Mouse (Mus musculus) stomach, postnatal 0 days (tissue): ENCODE measurements around the gene Zfc3h1. TPM values are rescaled to one million over a fixed set of nuclear protein-coding genes. Genes with fewer than 3 reads are reported as not detected.
A peak's percentile ranks its signal among the peaks of the same experiment; 100 is the strongest.

Experiments
- ATAC-seq: fragments of 200-750 bp; cut with Nextera tagmentation; 2 replicates; pipeline ENCODE4 v1.8.0; 2017; ENCODE audit not compliant: low FRiP score, low TSS enrichment
- DNase-seq: peaks from one replicate; pipeline ENCODE4 v3.0.0-alpha.2; 2016; ENCODE audit warnings: low spot score
- H3K27ac ChIP-seq: fragments of 300-500 bp; sonication (generic); replicated peaks from 2 replicates; pipeline ENCODE4 v1.5.1; 2014; ENCODE audit warnings: mild to moderate bottlenecking, control low read depth
- H3K27me3 ChIP-seq: fragments of 300-500 bp; sonication (generic); 2 replicates; pipeline ENCODE4 v1.6.1; 2014; ENCODE audit warnings: low read length; ENCODE audit not compliant: control insufficient read depth, insufficient read depth
- H3K36me3 ChIP-seq: fragments of 300-500 bp; sonication (generic); 2 replicates; pipeline ENCODE4 v1.6.1; 2014; ENCODE audit warnings: low read length, mixed read lengths; ENCODE audit not compliant: control insufficient read depth, insufficient read depth
- H3K4me1 ChIP-seq: fragments of 300-500 bp; sonication (generic); replicated peaks from 2 replicates; pipeline ENCODE4 v1.6.1; 2014; ENCODE audit warnings: antibody characterized with exemption; ENCODE audit not compliant: control insufficient read depth, insufficient read depth
- H3K4me2 ChIP-seq: fragments of 300-500 bp; sonication (generic); replicated peaks from 2 replicates; pipeline ENCODE4 v1.6.1; 2014; ENCODE audit warnings: low read depth, mild to moderate bottlenecking, control low read depth, moderate library complexity
- H3K4me3 ChIP-seq: fragments of 300-500 bp; sonication (generic); 2 replicates; pipeline ENCODE4 v1.5.1; 2014; ENCODE audit warnings: low read depth, low read length, control low read depth
- H3K9ac ChIP-seq: fragments of 300-500 bp; sonication (generic); 2 replicates; pipeline ENCODE4 v1.6.1; 2014; ENCODE audit warnings: mild to moderate bottlenecking, low read length, control low read depth, mixed read lengths
- H3K9me3 ChIP-seq: fragments of 300-500 bp; sonication (generic); 2 replicates; pipeline ENCODE4 v1.6.1; 2016; ENCODE audit warnings: low read length; ENCODE audit not compliant: control insufficient read depth
- CTCF ChIP-seq: IDR thresholded peaks from 2 replicates; pipeline ENCODE4 v1.5.1; 2016; ENCODE audit warnings: antibody characterized with exemption, low read depth, mild to moderate bottlenecking, moderate library complexity
- EP300 ChIP-seq: optimal IDR thresholded peaks from 2 replicates; pipeline ENCODE3; 2016; ENCODE audit warnings: antibody characterized with exemption
- WGBS: fragments of 180-500 bp; shearing (Covaris S2); extraction: QIAGEN DNeasy Blood & Tissue Kit; methylation state at CpG from one replicate; pipeline ENCODE4 v1.1.7; 2014; 5-methylcytosine and 5-hydroxymethylcytosine counted together
- polyA plus RNA-seq: library from polyadenylated mRNA; unstranded; fragments of >200 nt; fragmentation: Nextera tagmentation; extraction: Ambion mirVana; gene quantifications from 2 replicates; pipeline ENCODE4 v1.2.1, GENCODE M21; 2015

Zfc3h1 gene
- polyA plus RNA-seq, 1 experiment from 2014 or later = 6.7 TPM

DNA sequence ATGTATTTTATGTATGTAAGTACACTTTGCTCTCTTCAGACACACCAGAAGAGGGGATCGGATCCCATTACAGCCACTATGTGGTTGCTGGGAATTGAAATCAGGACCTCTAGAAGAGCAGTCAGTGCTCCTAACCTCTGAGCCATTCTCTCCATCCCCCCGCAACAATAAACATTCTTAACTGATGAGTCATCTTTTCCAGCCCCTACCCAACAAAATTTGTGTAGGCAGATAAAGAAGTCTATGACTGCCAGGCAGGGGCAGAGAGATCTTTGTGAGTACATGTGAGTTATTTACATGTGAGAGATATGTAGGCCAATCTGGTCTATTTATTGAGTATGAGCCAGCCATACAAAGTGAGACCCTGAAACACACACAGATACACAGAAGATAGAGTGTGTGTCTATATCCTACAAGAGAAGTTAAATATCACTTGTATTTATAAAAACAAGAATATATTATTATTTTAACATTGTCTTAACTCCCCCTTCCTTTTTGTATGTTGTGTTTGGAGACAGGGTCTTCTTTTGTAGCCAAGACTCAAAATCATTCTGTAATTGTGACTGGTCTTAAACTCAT lies 3.2 kb upstream of the Zfc3h1 start:
- no peaks in the 10 kb centered on the region for H3K9me3 ChIP-seq
- DNase-seq = no peak
- WGBS = 77% methylated on average over 2 of the region's 2 CpGs
- H3K9ac ChIP-seq = no peak overlapping the region
- no peaks in the 10 kb centered on the region for H3K27me3 ChIP-seq
- H3K4me3 ChIP-seq = no peak overlapping the region
- ATAC-seq = no peak
- H3K27ac ChIP-seq = no peak overlapping the region
- H3K4me2 ChIP-seq = no peak overlapping the region
- H3K4me1 ChIP-seq = peaks cover 3% of the 10 kb centered on the region; the same call in 1 of the 2 replicates
- no peaks in the 10 kb centered on the region for H3K36me3 ChIP-seq
- TF ChIP-seq CTCF (no peak), EP300 (no peak)

DNA sequence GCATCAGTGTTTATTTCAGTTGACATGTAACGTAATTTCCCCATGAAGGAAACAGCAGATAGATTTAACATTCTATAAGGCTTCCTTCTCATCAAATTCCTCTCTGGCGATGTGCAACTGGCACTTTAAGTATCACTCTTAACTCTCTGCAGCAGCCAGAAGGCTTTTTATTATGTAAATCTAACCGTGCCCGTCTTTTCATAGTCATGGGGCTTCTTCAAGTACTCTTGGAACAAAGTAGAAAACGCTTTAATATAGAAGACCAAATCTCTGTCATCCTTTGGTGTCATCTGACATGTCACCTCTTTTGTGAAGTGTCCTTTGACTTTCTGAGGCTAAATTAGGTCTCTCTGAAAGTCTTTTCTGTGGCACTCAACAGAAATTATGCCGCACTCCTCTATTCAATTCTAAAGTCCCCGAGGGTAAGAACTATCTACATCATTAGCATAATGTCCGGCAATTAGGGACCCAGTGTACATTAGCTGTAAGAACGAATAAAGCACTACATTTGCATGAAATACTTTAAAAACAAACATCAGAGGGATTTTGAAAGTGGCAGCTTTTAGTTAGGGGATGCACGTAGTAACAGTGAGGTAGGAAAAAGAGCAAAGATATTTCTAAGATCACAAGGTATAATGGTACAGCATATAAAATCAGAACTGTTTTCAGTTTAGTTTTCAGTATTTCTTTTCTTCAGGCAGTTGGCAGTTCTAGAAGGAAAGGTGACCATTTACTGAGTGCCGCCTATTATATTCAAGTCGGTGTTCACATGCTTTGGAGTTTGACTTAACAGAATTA lies 1.7 kb upstream of the Zfc3h1 start:
- TF ChIP-seq EP300 (no peak), CTCF (no peak)
- Histone ChIP-seq H3K9me3 (no peaks in the 10 kb centered on the region), H3K4me3 (peak overlapping the region; percentile 100), H3K27me3 (no peaks in the 10 kb centered on the region), H3K36me3 (no peaks in the 10 kb centered on the region), H3K27ac (peak overlapping the region; percentile 9; the same call in 1 of the 2 replicates), H3K9ac (0 out of 2 replicates have a peak overlapping the region, but pooled peaks have one; percentile 23), H3K4me2 (peak overlapping the region; percentile 69), H3K4me1 (peaks cover 3% of the 10 kb centered on the region; the same call in 1 of the 2 replicates)
- ATAC-seq (no peak), DNase-seq (no peak)
- 34% methylated on average over 12 of the region's 12 CpGs for WGBS

DNA sequence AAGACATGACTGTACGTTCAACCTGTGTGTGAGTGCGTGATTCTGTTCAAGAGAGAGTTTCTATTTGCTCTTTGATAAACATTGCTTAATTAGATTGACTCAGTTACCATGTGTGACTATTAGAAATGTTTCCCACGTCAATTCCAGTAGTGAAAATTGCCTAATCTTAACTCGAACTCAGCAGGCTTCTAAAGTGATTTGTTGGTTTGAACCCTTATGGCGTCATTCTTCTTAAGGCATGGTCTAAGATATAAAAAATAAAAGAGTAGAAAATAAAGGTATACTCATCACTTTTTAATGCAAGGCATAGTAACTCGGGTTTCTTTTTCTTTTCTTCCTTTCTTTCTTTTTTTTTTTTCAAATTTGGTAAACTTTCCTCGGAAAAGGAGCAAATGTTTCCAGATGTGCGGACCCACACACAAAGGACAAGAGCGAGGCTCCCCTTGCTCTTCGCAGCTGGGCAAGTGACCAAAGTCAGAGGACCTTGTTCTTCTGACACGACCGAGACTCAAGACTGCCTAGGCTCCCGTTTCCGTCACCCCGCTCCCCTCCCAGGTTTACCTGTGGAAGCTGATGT lies 1.0 kb upstream of the Zfc3h1 start:
- Histone ChIP-seq H3K36me3 (no peaks in the 10 kb centered on the region), H3K9me3 (no peaks in the 10 kb centered on the region), H3K9ac (peak overlapping the region; percentile 98), H3K4me2 (peak overlapping the region; percentile 69), H3K27me3 (no peaks in the 10 kb centered on the region), H3K4me3 (peak overlapping the region; percentile 100), H3K4me1 (peaks cover 3% of the 10 kb centered on the region), H3K27ac (peak overlapping the region; percentile 97)
- no peak for DNase-seq
- TF ChIP-seq CTCF (no peak), EP300 (no peak)
- WGBS = under 1% methylated on average over 15 of the region's 15 CpGs
- no peak; the same call in 1 of the 2 replicates for ATAC-seq

DNA sequence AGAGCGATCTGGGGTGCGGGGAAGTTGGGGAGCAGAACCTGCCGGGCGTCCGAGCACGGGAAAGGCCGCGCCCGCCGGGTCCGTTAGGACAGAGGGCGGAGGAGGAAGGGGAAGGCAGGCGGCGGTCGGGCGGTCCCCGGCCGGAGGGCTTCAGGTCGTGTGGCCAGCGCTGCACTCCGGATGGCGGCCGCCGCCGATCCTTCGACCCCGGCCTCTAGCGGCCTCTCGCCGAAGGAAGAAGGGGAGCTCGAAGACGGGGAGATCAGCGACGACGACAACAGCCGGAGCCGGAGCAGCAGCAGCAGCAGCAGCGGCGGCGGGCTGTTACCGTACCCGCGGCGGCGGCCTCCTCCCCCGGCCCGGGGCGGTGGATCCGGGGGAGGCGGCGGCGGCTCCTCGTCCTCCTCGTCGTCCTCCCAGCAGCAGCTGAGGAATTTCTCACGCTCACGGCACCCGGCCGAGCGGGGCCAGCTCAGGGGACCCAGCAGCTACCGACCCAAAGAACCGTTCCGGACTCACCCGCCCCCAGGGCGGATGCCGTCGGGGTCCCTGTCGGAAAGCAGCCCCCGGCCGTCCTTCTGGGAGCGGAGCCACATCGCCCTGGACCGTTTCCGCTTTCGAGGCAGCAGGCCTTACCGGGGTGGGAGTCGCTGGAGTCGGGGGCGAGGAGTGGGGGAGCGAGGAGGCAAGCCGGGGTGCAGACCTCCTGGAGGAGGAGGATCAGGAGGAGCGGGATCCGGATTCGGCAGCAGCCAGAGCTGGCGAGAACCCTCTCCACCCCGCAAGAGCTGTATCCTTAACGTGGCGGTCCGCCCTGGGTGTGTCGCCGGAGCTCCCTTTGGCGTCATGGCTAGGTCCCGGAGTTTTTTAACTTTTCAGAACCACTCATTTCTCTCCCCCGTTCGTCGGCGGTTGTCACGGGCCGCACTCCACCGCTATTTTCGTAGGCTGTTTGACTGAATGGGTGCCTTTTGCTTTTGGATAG lies 551 bp downstream of the Zfc3h1 start:
- H3K4me2 ChIP-seq = peak overlapping the region; percentile 61
- TF ChIP-seq EP300 (no peak), CTCF (no peak)
- H3K36me3 ChIP-seq = no peaks in the 10 kb centered on the region
- WGBS = under 1% methylated on average over 74 of the region's 101 CpGs
- peaks cover 3% of the 10 kb centered on the region for H3K4me1 ChIP-seq
- no peaks in the 10 kb centered on the region for H3K9me3 ChIP-seq
- peak overlapping the region; percentile 99 for H3K27ac ChIP-seq
- peak overlapping the region; percentile 98 for H3K9ac ChIP-seq
- peak overlapping the region; percentile 100 for H3K4me3 ChIP-seq
- DNase-seq (peak; percentile 72), ATAC-seq (peak; percentile 29)
- no peaks in the 10 kb centered on the region for H3K27me3 ChIP-seq

DNA sequence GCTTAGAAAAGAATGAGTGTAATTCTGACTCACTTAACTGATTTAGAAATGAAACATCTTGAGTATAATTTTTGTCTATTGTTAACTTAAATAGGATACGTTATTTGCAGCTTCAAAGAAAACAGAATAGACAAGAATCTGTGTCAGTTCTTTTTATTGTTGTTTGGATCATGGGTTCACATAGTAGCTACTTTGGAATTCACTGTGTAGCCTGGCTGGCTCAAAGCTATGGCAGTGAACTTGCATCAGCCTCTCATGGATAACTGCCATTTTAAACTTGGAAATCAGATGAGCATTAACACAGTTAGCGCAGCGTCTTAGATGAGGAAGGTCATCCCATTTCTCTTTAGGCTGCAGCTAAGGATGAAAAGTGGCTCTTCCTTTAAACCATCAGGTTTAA lies 3.1 kb downstream of the Zfc3h1 start:
- H3K4me2 ChIP-seq = no peak overlapping the region
- H3K4me3 ChIP-seq = no peak overlapping the region

More for the DNA sequence above, 3.1 kb downstream of the Zfc3h1 start:
- TF ChIP-seq CTCF = no peak
- no peak for TF ChIP-seq EP300
- ATAC-seq (no peak), DNase-seq (no peak)
- Histone ChIP-seq H3K9ac (no peak overlapping the region), H3K36me3 (no peaks in the 10 kb centered on the region), H3K27me3 (no peaks in the 10 kb centered on the region), H3K4me1 (no peaks in the 10 kb centered on the region; the same call in none of the 2 replicates), H3K27ac (no peak overlapping the region), H3K9me3 (no peaks in the 10 kb centered on the region)
- 65% methylated on average over 3 of the region's 3 CpGs for WGBS
